Comparison of ENCODE assay signal across 8 mouse cellular contexts in genomic region chr8:106561097-106561865, GRCm38 (mm10). TPM values are rescaled to one million over a fixed set of nuclear protein-coding genes. Genes with fewer than 3 reads are reported as not detected.
DNase-seq lines count a peak whose midpoint lies in the region; ATAC-seq lines count a peak whose summit lies in the region.

No protein-coding gene starts in this region.

- peaks cover 5% of the 10 kb centered on the region; the same call in 1 of the 2 replicates for H3K9me3 ChIP-seq in heart, embryonic 14.5 days (ENCODE audit: control insufficient read depth, low read length)
- H3K9me3 ChIP-seq in lung, embryonic 16.5 days (ENCODE audit: control insufficient read depth, low read length) = no peaks in the 10 kb centered on the region

- peaks cover 0 to 9% of the 10 kb centered on the region in 2 experiments; a peak in 3 of 4 replicates for H3K4me1 ChIP-seq in heart, embryonic 14.5 days (ENCODE audit: control insufficient read depth in 2 of 2, insufficient read depth in 2 of 2, low read length in 2 of 2)
- H3K4me1 ChIP-seq in lung, embryonic 16.5 days (replicated peaks; ENCODE audit: control insufficient read depth, insufficient read depth, low read length) = peaks cover 9% of the 10 kb centered on the region

- ATAC-seq in CD4-positive, CD25-positive, alpha-beta regulatory T cell, adult 4 months = peak; percentile 94
- peak; percentile 43; the same call in 1 of the 2 replicates for ATAC-seq in heart, embryonic 14.5 days (ENCODE audit: insufficient number of reproducible peaks, insufficient read depth, low FRiP score, low read depth)
- peak; percentile 91 for ATAC-seq in lung, embryonic 16.5 days (ENCODE audit: low read depth)

- peak; percentile 94 for DNase-seq in ZHBTc4 (ENCODE audit: low read depth, low spot score)
- DNase-seq in embryo, embryonic 11 days = peak; percentile 76
- peak; percentile 92 for DNase-seq in large intestine, adult 2 months (ENCODE audit: low read depth, low spot score)
- peak; percentile 26 for DNase-seq in right cerebral cortex, postnatal 14 days
- peak; percentile 88 for DNase-seq in urinary bladder, postnatal 14 days (ENCODE audit: low spot score)

- no peak overlapping the region for H3K9ac ChIP-seq in heart, embryonic 14.5 days (ENCODE audit: low read length)
- H3K9ac ChIP-seq in lung, embryonic 16.5 days (ENCODE audit: low read length) = no peak overlapping the region

- no peaks in the 10 kb centered on the region for H3K27me3 ChIP-seq in heart, embryonic 14.5 days (ENCODE audit: control insufficient read depth, insufficient read depth, low read length)
- H3K27me3 ChIP-seq in lung, embryonic 16.5 days (ENCODE audit: control insufficient read depth, insufficient read depth, low read depth, low read length) = no peaks in the 10 kb centered on the region

- peaks cover 21% of the 10 kb centered on the region for H3K36me3 ChIP-seq in heart, embryonic 14.5 days (ENCODE audit: control insufficient read depth, insufficient read depth, low read length)
- H3K36me3 ChIP-seq in lung, embryonic 16.5 days (ENCODE audit: control insufficient read depth, insufficient read depth, low read length) = no peaks in the 10 kb centered on the region

- H3K4me3 ChIP-seq in heart, embryonic 14.5 days (ENCODE audit: control insufficient read depth in 1 of 2, insufficient read depth in 1 of 2, low read depth in 1 of 2, low read length in 2 of 2) = no peak overlapping the region
- H3K4me3 ChIP-seq in lung, embryonic 16.5 days (ENCODE audit: low read length) = no peak overlapping the region

- no peak overlapping the region; a peak in 1 of 4 replicates for H3K27ac ChIP-seq in heart, embryonic 14.5 days (replicated peaks in 1 of 2; ENCODE audit: control insufficient read depth in 1 of 2, insufficient read depth in 1 of 2, low read depth in 2 of 2, low read length in 2 of 2)
- peak overlapping the region; percentile 33; the same call in 1 of the 2 replicates for H3K27ac ChIP-seq in lung, embryonic 16.5 days (ENCODE audit: low read length)

- peak overlapping the region; percentile 24 for H3K4me2 ChIP-seq in heart, embryonic 14.5 days (ENCODE audit: low read length)
- peak overlapping the region; percentile 23; the same call in 1 of the 2 replicates for H3K4me2 ChIP-seq in lung, embryonic 16.5 days (ENCODE audit: low read depth, low read length)

- 22% methylated on average over 21 of the region's 21 CpGs for WGBS in heart, embryonic 14.5 days
- WGBS in large intestine, adult 2 months = 9% methylated on average over 21 of the region's 21 CpGs
- WGBS in lung, embryonic 16.5 days = 22% methylated on average over 21 of the region's 21 CpGs

RNA-seq across cellular contexts. Expression of gene Gm10073, which starts 12.0 kb away (rescaled TPM):
- polyA plus RNA-seq in CD4-positive, CD25-positive, alpha-beta regulatory T cell, adult 4 months (2017; shearing (Covaris generic)) = 10 to 100 TPM; 22.4 to 46.0 TPM
- polyA plus RNA-seq in heart, embryonic 14.5 days (2014; fragmentation: Nextera tagmentation; extraction: Ambion mirVana) = 7.3 and 9.3 TPM in 2 replicates
- polyA plus RNA-seq in large intestine, adult 2 months (2012; rRNA removed) = 106 and 113 TPM in 2 replicates
- polyA plus RNA-seq in lung, embryonic 16.5 days (2015; fragmentation: Nextera tagmentation; extraction: Ambion mirVana) = 10.5 and 19.9 TPM in 2 replicates

RNA-seq across cellular contexts. Expression of gene Cdh1, which starts 41.9 kb away (rescaled TPM):
- polyA plus RNA-seq in CD4-positive, CD25-positive, alpha-beta regulatory T cell, adult 4 months (2017; shearing (Covaris generic)) = under 1 TPM; 0.56 to 0.81 TPM
- 0.49 and 0.82 TPM in 2 replicates for polyA plus RNA-seq in heart, embryonic 14.5 days (2014; fragmentation: Nextera tagmentation; extraction: Ambion mirVana)
- 167 and 291 TPM in 2 replicates for polyA plus RNA-seq in large intestine, adult 2 months (2012; rRNA removed)
- polyA plus RNA-seq in lung, embryonic 16.5 days (2015; fragmentation: Nextera tagmentation; extraction: Ambion mirVana) = 157 and 162 TPM in 2 replicates

RNA-seq across cellular contexts. Expression of gene Cdh3, which starts 50.6 kb away (rescaled TPM):
- not detected for polyA plus RNA-seq in CD4-positive, CD25-positive, alpha-beta regulatory T cell, adult 4 months (2017; shearing (Covaris generic))
- polyA plus RNA-seq in heart, embryonic 14.5 days (2014; fragmentation: Nextera tagmentation; extraction: Ambion mirVana) = 9.2 and 15.0 TPM in 2 replicates
- polyA plus RNA-seq in large intestine, adult 2 months (2012; rRNA removed) = 1.2 and 1.3 TPM in 2 replicates
- polyA plus RNA-seq in lung, embryonic 16.5 days (2015; fragmentation: Nextera tagmentation; extraction: Ambion mirVana) = 20.1 and 20.7 TPM in 2 replicates

Comparison
In these comparisons a context has a peak if more than half of its experiments do, and no peak if none do; other contexts are left out.
1. ATAC-seq: peak in every context shown above with its lines; median percentile 94 in CD4-positive, CD25-positive, alpha-beta regulatory T cell, adult 4 months; 91 in lung, embryonic 16.5 days; 43 in heart, embryonic 14.5 days.
2. DNase-seq: peak in every context shown above with its lines; median percentile 94 in ZHBTc4; 92 in large intestine, adult 2 months; 88 in urinary bladder, postnatal 14 days; 76 in embryo, embryonic 11 days; 26 in right cerebral cortex, postnatal 14 days.
3. RNA of gene Cdh1, which starts 41.9 kb away (polyA plus RNA-seq): 167 to 291 TPM in large intestine, adult 2 months and 157 to 162 TPM in lung, embryonic 16.5 days; 0.49 to 0.82 TPM in heart, embryonic 14.5 days and 0.56 to 0.81 TPM in CD4-positive, CD25-positive, alpha-beta regulatory T cell, adult 4 months; every median in the first group is over 10 times any median in the second.